Mouse (Mus musculus): ENCODE data around the gene Vkorc1.

DNA sequence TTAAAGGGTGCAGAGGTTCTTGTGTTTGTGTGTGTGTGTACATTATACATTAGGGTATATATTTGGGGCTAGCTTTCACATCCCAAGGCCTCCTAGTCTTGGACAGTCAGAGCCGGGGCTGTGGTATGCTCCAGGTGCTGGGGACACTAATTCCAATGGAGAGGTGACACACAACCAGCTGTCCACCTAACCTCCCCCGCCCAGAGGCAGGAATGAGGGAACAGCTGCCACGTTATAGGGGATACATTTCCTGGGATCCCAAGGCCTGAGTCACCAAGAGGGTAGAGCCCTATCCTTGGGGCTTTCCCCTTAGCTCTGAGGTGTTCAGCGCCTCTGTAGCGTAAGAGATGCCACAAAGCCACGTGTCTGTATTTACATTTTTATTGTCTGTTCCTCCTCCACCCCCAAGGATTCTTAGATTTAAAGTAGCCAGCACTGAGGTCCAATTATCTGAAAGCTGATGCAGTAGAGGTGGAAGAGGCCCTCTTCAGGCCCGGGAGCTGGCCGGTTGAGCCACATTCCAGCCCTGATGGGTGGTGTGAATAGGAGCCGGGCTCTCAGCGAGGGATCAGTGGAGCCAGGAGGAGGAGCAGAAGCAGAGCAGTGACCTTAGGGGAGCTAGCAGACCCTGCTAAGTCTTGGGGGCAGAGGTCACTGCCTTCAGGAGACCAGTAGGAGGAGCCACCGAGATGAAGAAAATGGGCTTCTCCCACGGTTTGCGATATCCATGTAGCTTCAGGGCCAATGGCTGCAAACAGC, 37.0 kb upstream of the Vkorc1 start:
- no peak for TF ChIP-seq ZNF384 (IDR thresholded peaks at IDR 0.05; ENCODE audit: low read depth, low read length)
- no peak; the same call in 1 of the 2 replicates for TF ChIP-seq HCFC1 (IDR thresholded peaks at IDR 0.05; ENCODE audit: borderline replicate concordance, insufficient read depth, low read length)
- TF ChIP-seq MAFK (IDR thresholded peaks at IDR 0.05; ENCODE audit: insufficient read depth, low read depth, low read length) = no peak
- TF ChIP-seq CHD2 (IDR thresholded peaks at IDR 0.05; ENCODE audit: low read depth, low read length) = no peak
